Mouse (Mus musculus): ENCODE data around the gene Dop1a. TPM values are rescaled to one million over a fixed set of nuclear protein-coding genes. Genes with fewer than 3 reads are reported as not detected.

Gene Dop1a
- polyA plus RNA-seq (2014; fragmentation: Illumina TruSeq; extraction: RNeasy Lipid Tissue Mini Kit (QIAGEN cat#74804); ENCODE audit: low replicate concordance), result 28.7 TPM

GRCm38 (mm10) chr9:86466990-86467870 is at the start of gene Dop1a:
Dop1a (plus strand) TSS chr9:86467154.

DNA sequence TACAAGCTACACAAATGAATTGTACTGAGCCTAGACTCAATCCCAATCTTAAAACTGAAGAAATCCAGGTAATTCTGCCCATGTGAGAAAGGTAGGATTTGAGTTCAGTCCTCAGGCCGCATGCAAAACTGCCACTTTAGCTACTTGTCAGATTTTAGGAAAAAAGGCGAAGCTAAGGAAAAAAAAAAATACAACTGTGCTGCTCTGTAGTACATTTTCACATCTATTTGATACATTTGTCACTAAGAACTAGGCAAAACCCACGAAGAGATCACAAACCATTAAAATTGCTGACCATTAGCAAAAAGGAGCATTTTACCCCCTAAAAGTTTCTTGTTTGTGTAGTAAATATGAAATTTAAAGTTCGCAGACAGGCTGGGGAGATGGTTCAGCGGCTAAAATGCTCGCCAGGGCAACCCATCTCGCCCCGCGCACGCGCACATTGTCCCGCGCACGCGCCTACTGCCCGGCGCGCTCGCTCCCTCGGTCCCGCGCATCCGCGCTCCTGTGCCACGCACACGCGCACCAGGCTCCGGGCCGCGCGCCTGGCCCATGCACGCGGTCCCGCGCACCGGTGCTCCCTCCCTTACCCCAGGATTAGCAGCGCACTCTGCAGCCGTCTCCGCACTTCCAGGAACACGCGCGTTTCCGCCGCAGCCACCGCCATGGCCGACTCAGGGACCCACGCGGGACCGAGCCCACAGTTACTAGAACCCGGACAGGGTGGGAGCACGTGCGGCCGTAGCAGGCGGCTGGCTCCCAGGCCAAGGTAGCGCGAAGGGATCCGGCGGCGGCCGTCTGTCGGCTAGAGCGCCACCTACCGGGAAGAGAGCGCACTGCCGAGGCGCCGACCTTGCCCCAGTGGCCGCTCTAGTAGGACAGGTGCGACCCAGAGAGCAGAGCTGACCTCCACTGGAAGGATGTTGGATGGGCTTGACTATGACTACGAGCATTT is 2.5 kb upstream of the Dop1a start, which contains the start of gene Ube2cbp:
Gene Ube2cbp, minus strand, starts transcription at position 800 of the 955 bp plus-strand sequence.

DNA sequence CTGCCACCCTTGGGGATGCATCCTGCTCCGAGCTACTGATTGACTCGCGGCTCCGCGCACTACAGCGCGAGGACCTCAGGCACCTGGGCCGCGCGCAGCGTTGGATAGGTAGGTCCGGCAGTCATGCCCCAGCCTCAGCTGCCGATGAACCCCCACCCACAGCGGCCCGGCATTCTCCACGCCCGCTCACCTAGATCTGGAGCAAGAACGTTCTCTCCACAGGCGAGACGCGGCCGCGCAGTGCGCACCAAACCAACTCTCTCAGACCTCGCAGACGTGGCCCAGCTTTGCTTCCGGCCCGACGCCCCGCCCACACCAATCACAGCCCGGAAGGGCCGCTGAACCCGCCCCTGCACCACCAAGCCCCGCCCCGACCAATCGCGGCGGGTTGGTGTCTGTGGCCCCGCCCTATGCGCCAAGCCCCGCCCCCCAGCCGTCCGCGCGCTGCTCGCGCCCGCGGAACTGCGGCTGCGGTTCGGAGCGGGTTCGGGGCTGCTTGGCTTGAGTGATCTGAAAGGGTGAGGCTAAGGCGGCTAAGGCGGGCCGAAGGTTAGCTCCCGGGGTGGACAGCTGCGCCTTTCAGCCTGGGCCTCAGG is 104.7 kb downstream of the Dop1a start, which contains the start of the genes Pgm3 and Rwdd2a:
Gene Pgm3, minus strand, starts transcription at position 303 of the 596 bp plus-strand sequence.
Gene Rwdd2a, plus strand, starts transcription at position 452 of the 596 bp plus-strand sequence.

Other genes with a start within 250 kb of the Dop1a start
- 1.1 TPM for gene Ube2cbp, start 2.2 kb upstream of the Dop1a start, polyA plus RNA-seq (2014; fragmentation: Illumina TruSeq; extraction: RNeasy Lipid Tissue Mini Kit (QIAGEN cat#74804); ENCODE audit: low replicate concordance)
- 47.4 TPM for gene Pgm3, start 104.7 kb downstream of the Dop1a start, polyA plus RNA-seq (2014; fragmentation: Illumina TruSeq; extraction: RNeasy Lipid Tissue Mini Kit (QIAGEN cat#74804); ENCODE audit: low replicate concordance)
- gene Rwdd2a, start 104.8 kb downstream of the Dop1a start, polyA plus RNA-seq (2014; fragmentation: Illumina TruSeq; extraction: RNeasy Lipid Tissue Mini Kit (QIAGEN cat#74804); ENCODE audit: low replicate concordance), result 2.9 TPM
- 116 TPM for gene Me1, start 228.8 kb downstream of the Dop1a start, polyA plus RNA-seq (2014; fragmentation: Illumina TruSeq; extraction: RNeasy Lipid Tissue Mini Kit (QIAGEN cat#74804); ENCODE audit: low replicate concordance)

Data from small intestine, adult 10 weeks (tissue).